Mouse (Mus musculus): ENCODE data around the gene Prg3.

DNA sequence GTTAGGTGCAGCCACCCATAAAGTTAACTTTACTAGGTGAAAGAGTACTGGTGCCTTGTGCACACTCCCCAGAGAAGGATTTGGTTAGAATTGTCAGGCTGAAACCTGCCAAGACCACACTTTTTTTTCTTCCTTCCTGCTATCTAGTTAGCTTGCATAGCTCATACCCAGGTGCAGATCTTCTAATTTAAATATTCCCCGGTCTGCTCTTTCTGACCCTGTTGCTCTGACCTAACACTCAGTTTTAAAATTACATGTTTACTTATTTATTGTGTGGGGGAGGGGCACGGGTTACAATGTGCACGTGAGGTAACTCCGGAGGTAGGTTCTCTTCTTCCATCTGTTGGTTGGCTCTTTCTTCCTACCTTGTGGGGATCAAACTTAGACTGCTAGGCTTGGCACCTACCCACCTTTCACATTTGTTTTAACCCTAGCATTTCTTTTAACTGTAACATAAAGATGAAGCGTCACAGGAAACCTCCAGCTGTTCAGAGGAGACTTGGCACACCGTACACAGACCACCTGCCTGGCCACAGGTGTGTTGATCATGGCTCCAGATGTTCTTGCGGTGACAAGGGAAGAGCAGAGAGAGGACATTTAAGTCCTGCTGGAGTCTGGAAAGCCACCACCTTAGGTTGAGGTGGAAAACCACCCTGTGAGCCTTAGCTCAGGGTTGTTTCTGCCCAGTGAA is 23.8 kb upstream of the Prg3 start:
- TF ChIP-seq CTCF (IDR thresholded peaks at IDR 0.05; ENCODE audit: control insufficient read depth, insufficient read depth, low read length) (no peak), POLR2A (IDR thresholded peaks at IDR 0.05; ENCODE audit: borderline replicate concordance, control insufficient read depth, low read depth, low read length) (no peak)

All from bone marrow, adult 2 months (tissue).